Mouse (Mus musculus) heart, embryonic 15.5 days (tissue): ENCODE measurements at regions not wholly inside any gene's neighbourhood (a gene's known extent, or its start where the extent isn't known, plus 50 kb on each side); places are given as distances from the start of the nearest gene placed in this dataset.

Source experiments
- ATAC-seq: fragments of 200-750 bp; cut with Nextera tagmentation; replicated peaks from 2 replicates; pipeline ENCODE4 v1.8.0; 2017; ENCODE audit warnings: low read depth, moderate TSS enrichment; ENCODE audit not compliant: insufficient number of reproducible peaks, insufficient read depth, low FRiP score
- H3K27ac ChIP-seq: fragments of 300-500 bp; sonication (generic); 2 replicates; pipeline ENCODE4 v1.5.1; 2015; ENCODE audit warnings: mild to moderate bottlenecking, inconsistent platforms
- H3K27me3 ChIP-seq: fragments of 300-500 bp; sonication (generic); 2 replicates; pipeline ENCODE4 v1.6.1; 2015; ENCODE audit warnings: inconsistent platforms
- H3K36me3 ChIP-seq: fragments of 300-500 bp; sonication (generic); 2 replicates; pipeline ENCODE4 v1.6.1; 2015; ENCODE audit warnings: mild to moderate bottlenecking, inconsistent platforms
- H3K4me1 ChIP-seq: fragments of 300-500 bp; sonication (generic); replicated peaks from 2 replicates; pipeline ENCODE4 v1.6.1; 2015; ENCODE audit warnings: inconsistent platforms
- H3K4me2 ChIP-seq: fragments of 300-500 bp; sonication (generic); 2 replicates; pipeline ENCODE4 v1.6.1; 2015; ENCODE audit warnings: inconsistent platforms, mild to moderate bottlenecking, moderate library complexity
- H3K4me3 ChIP-seq: fragments of 300-500 bp; sonication (generic); 2 replicates; pipeline ENCODE4 v1.5.1; 2015; ENCODE audit warnings: mild to moderate bottlenecking, inconsistent platforms
- H3K9ac ChIP-seq: fragments of 300-500 bp; sonication (generic); 2 replicates; pipeline ENCODE4 v1.6.1; 2015; ENCODE audit warnings: mild to moderate bottlenecking, inconsistent platforms
- H3K9me3 ChIP-seq: fragments of 300-500 bp; sonication (generic); replicated peaks from 2 replicates; pipeline ENCODE4 v1.6.1; 2016; ENCODE audit warnings: inconsistent platforms
- WGBS: fragments of 180-500 bp; shearing (Covaris S2); methylation state at CpG from one replicate; pipeline ENCODE4 v1.1.7; 2015; ENCODE audit warnings: mixed read lengths; 5-methylcytosine and 5-hydroxymethylcytosine counted together

- H3K27ac ChIP-seq = no peak overlapping the region
- no peak overlapping the region for H3K4me3 ChIP-seq
- no peaks in the 10 kb centered on the region for H3K36me3 ChIP-seq
- H3K9ac ChIP-seq = no peak overlapping the region
- H3K4me1 ChIP-seq = no peaks in the 10 kb centered on the region
- 0 out of 2 replicates have a peak, but pooled peaks cover 3% of the 10 kb centered on the region for H3K27me3 ChIP-seq
- no peak overlapping the region for H3K4me2 ChIP-seq
- no peaks in the 10 kb centered on the region for H3K9me3 ChIP-seq
- no peak for ATAC-seq
- whole genome bisulfite sequencing = 56% methylated on average over 5 of the region's 5 CpGs
These were observed 105.1 kb upstream of the Max start for GRCm38 (mm10) chr12:77067115-77067514.

- Histone ChIP-seq H3K4me2 (no peak overlapping the region), H3K27me3 (0 out of 2 replicates have a peak, but pooled peaks cover 3% of the 10 kb centered on the region), H3K9me3 (no peaks in the 10 kb centered on the region), H3K4me3 (no peak overlapping the region), H3K4me1 (no peaks in the 10 kb centered on the region), H3K36me3 (no peaks in the 10 kb centered on the region), H3K27ac (no peak overlapping the region), H3K9ac (no peak overlapping the region)
- 55% methylated on average over 6 of the region's 6 CpGs for WGBS
- no peak for ATAC-seq
These were observed 103.9 kb upstream of the Max start for GRCm38 (mm10) chr12:77065645-77066512.

DNA sequence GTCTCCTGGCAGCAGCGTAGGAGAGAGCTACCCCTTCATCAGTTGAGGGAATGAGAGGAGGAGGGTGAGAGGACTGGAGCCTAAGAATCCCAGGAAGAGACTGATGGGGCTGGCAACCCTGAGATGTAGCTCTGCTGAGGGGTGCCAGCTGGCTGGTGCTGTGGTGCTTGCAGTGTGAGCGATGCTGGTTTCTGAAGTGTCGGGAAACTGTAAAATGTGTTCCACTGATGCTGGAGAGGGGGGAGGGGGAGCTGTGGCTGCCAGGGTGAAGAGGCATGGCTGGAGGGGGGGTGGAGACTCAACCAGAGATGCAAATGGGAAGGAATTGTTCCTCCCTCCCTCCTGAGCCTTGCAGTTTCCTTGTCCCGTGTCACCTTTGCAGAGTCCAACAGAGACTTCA, 102.0 kb upstream of the Max start:
- H3K4me1 ChIP-seq = peaks cover 7% of the 10 kb centered on the region; the same call in 1 of the 2 replicates
- H3K36me3 ChIP-seq = no peaks in the 10 kb centered on the region
- H3K27me3 ChIP-seq = 0 out of 2 replicates have a peak, but pooled peaks cover 3% of the 10 kb centered on the region
- H3K27ac ChIP-seq = no peak overlapping the region
- H3K9ac ChIP-seq = no peak overlapping the region
- WGBS = 54% methylated on average over 4 of the region's 4 CpGs
- no peaks in the 10 kb centered on the region for H3K9me3 ChIP-seq
- ATAC-seq = no peak
- no peak overlapping the region for H3K4me3 ChIP-seq
- no peak overlapping the region for H3K4me2 ChIP-seq

GRCm38 (mm10) chr12:77061562-77061847, 99.5 kb upstream of the Max start:
- Histone ChIP-seq H3K36me3 (no peaks in the 10 kb centered on the region), H3K9ac (no peak overlapping the region), H3K9me3 (no peaks in the 10 kb centered on the region), H3K27me3 (0 out of 2 replicates have a peak, but pooled peaks cover 8% of the 10 kb centered on the region), H3K4me1 (peaks cover 15% of the 10 kb centered on the region), H3K27ac (no peak overlapping the region), H3K4me3 (no peak overlapping the region), H3K4me2 (no peak overlapping the region)
- no peak for ATAC-seq
- 73% methylated on average over 5 of the region's 5 CpGs for WGBS

- Histone ChIP-seq H3K27ac (peak overlapping the region; percentile 46; the same call in 1 of the 2 replicates), H3K9me3 (no peaks in the 10 kb centered on the region), H3K4me3 (peak overlapping the region; percentile 34; the same call in 1 of the 2 replicates), H3K36me3 (no peaks in the 10 kb centered on the region), H3K9ac (no peak overlapping the region), H3K4me1 (peaks cover 15% of the 10 kb centered on the region), H3K27me3 (0 out of 2 replicates have a peak, but pooled peaks cover 8% of the 10 kb centered on the region), H3K4me2 (peak overlapping the region; percentile 58)
- ATAC-seq = no peak
- WGBS = 71% methylated on average over 9 of the region's 9 CpGs
These were observed 99.0 kb upstream of the Max start for GRCm38 (mm10) chr12:77060766-77061561.

- peaks cover 15% of the 10 kb centered on the region for H3K4me1 ChIP-seq
- ATAC-seq = peak; percentile 58; the same call in 1 of the 2 replicates
- peak overlapping the region; percentile 58 for H3K4me2 ChIP-seq
- 0 out of 2 replicates have a peak, but pooled peaks cover 8% of the 10 kb centered on the region for H3K27me3 ChIP-seq
- H3K9ac ChIP-seq = no peak overlapping the region
- peak overlapping the region; percentile 46; the same call in 1 of the 2 replicates for H3K27ac ChIP-seq
- H3K36me3 ChIP-seq = no peaks in the 10 kb centered on the region
- H3K4me3 ChIP-seq = peak overlapping the region; percentile 34
- 9% methylated on average over 16 of the region's 16 CpGs for WGBS
- H3K9me3 ChIP-seq = no peaks in the 10 kb centered on the region
These were observed 98.2 kb upstream of the Max start for GRCm38 (mm10) chr12:77060060-77060695.

- H3K36me3 ChIP-seq = no peaks in the 10 kb centered on the region
- no peak for ATAC-seq
- H3K4me2 ChIP-seq = peak overlapping the region; percentile 58
- 0 out of 2 replicates have a peak, but pooled peaks cover 8% of the 10 kb centered on the region for H3K27me3 ChIP-seq
- H3K27ac ChIP-seq = no peak overlapping the region
- H3K9me3 ChIP-seq = no peaks in the 10 kb centered on the region
- no peak overlapping the region for H3K4me3 ChIP-seq
- H3K4me1 ChIP-seq = peaks cover 15% of the 10 kb centered on the region
- H3K9ac ChIP-seq = no peak overlapping the region
- 81% methylated on average over 4 of the region's 4 CpGs for WGBS
These were observed 97.7 kb upstream of the Max start for GRCm38 (mm10) chr12:77059679-77060059.

DNA sequence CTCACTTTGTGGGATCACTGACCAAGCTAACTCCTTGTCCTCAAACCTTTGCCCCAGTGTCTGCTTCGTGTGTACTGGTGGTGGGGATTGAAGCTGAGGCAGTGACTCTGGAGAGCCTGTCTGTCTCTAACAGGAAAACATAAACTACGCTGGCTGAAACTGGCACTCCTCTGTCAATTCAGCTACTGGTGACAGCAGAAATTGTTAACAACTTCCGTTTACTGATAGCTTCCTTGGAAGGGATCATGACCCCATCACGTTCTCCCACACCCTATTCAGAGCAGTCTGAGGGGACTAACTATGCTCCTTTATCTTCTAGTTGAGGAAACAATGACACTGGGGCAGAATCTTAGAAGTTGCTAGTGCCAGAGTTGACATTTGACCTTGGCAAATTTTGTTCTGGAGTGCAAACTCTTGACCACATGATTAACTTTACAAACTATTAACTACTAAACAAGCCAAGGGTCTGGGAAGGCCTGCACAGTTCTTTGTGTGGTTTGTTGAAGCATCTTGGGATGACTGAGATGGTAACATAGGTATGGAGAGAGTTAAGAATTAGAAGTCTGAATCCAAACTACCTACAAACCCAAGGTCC, 96.7 kb upstream of the Max start:
- 13% methylated on average over 4 of the region's 4 CpGs for WGBS
- H3K36me3 ChIP-seq = no peaks in the 10 kb centered on the region
- H3K9me3 ChIP-seq = no peaks in the 10 kb centered on the region
- H3K4me3 ChIP-seq = no peak overlapping the region
- no peak overlapping the region for H3K9ac ChIP-seq
- no peak overlapping the region for H3K4me2 ChIP-seq
- H3K4me1 ChIP-seq = peaks cover 15% of the 10 kb centered on the region
- H3K27me3 ChIP-seq = 0 out of 2 replicates have a peak, but pooled peaks cover 8% of the 10 kb centered on the region
- no peak for ATAC-seq
- no peak overlapping the region for H3K27ac ChIP-seq

- H3K27ac ChIP-seq = no peak overlapping the region
- no peaks in the 10 kb centered on the region for H3K9me3 ChIP-seq
- no peak overlapping the region for H3K4me2 ChIP-seq
- H3K4me3 ChIP-seq = no peak overlapping the region
- ATAC-seq = no peak
- no peak overlapping the region for H3K9ac ChIP-seq
- no peaks in the 10 kb centered on the region for H3K36me3 ChIP-seq
- peaks cover 15% of the 10 kb centered on the region for H3K4me1 ChIP-seq
- 0 out of 2 replicates have a peak, but pooled peaks cover 5% of the 10 kb centered on the region for H3K27me3 ChIP-seq
- 63% methylated on average over 5 of the region's 5 CpGs for WGBS
These were observed 94.9 kb upstream of the Max start for GRCm38 (mm10) chr12:77056748-77057370.

GRCm38 (mm10) chr12:77054700-77055099, 92.7 kb upstream of the Max start:
- H3K27me3 ChIP-seq = 0 out of 2 replicates have a peak, but pooled peaks cover 5% of the 10 kb centered on the region
- no peak for ATAC-seq

More at GRCm38 (mm10) chr12:77054700-77055099, 92.7 kb upstream of the Max start:
- Histone ChIP-seq H3K4me1 (peaks cover 8% of the 10 kb centered on the region; the same call in 1 of the 2 replicates), H3K4me3 (no peak overlapping the region), H3K4me2 (no peak overlapping the region), H3K27ac (no peak overlapping the region), H3K9ac (no peak overlapping the region), H3K9me3 (no peaks in the 10 kb centered on the region), H3K36me3 (no peaks in the 10 kb centered on the region)
- WGBS = 78% methylated on average over 5 of the region's 5 CpGs
